Mouse (Mus musculus) stomach, postnatal 0 days (tissue): ENCODE results near the gene Ctbp2. TPM values are rescaled to one million over a fixed set of nuclear protein-coding genes. Genes with fewer than 3 reads are reported as not detected.

ENCODE experiments used
- ATAC-seq: fragments of 200-750 bp; cut with Nextera tagmentation; 2 replicates; pipeline ENCODE4 v1.8.0; 2017; ENCODE audit not compliant: low FRiP score, low TSS enrichment
- DNase-seq: peaks from one replicate; pipeline ENCODE4 v3.0.0-alpha.2; 2016; ENCODE audit warnings: low spot score
- H3K27ac ChIP-seq: fragments of 300-500 bp; sonication (generic); replicated peaks from 2 replicates; pipeline ENCODE4 v1.5.1; 2014; ENCODE audit warnings: mild to moderate bottlenecking, control low read depth
- H3K27me3 ChIP-seq: fragments of 300-500 bp; sonication (generic); 2 replicates; pipeline ENCODE4 v1.6.1; 2014; ENCODE audit warnings: low read length; ENCODE audit not compliant: control insufficient read depth, insufficient read depth
- H3K36me3 ChIP-seq: fragments of 300-500 bp; sonication (generic); 2 replicates; pipeline ENCODE4 v1.6.1; 2014; ENCODE audit warnings: low read length, mixed read lengths; ENCODE audit not compliant: control insufficient read depth, insufficient read depth
- H3K4me1 ChIP-seq: fragments of 300-500 bp; sonication (generic); replicated peaks from 2 replicates; pipeline ENCODE4 v1.6.1; 2014; ENCODE audit warnings: antibody characterized with exemption; ENCODE audit not compliant: control insufficient read depth, insufficient read depth
- H3K4me2 ChIP-seq: fragments of 300-500 bp; sonication (generic); replicated peaks from 2 replicates; pipeline ENCODE4 v1.6.1; 2014; ENCODE audit warnings: low read depth, mild to moderate bottlenecking, control low read depth, moderate library complexity
- H3K4me3 ChIP-seq: fragments of 300-500 bp; sonication (generic); 2 replicates; pipeline ENCODE4 v1.5.1; 2014; ENCODE audit warnings: low read depth, low read length, control low read depth
- H3K9ac ChIP-seq: fragments of 300-500 bp; sonication (generic); 2 replicates; pipeline ENCODE4 v1.6.1; 2014; ENCODE audit warnings: mild to moderate bottlenecking, low read length, control low read depth, mixed read lengths
- H3K9me3 ChIP-seq: fragments of 300-500 bp; sonication (generic); 2 replicates; pipeline ENCODE4 v1.6.1; 2016; ENCODE audit warnings: low read length; ENCODE audit not compliant: control insufficient read depth
- CTCF ChIP-seq: IDR thresholded peaks from 2 replicates; pipeline ENCODE4 v1.5.1; 2016; ENCODE audit warnings: antibody characterized with exemption, low read depth, mild to moderate bottlenecking, moderate library complexity
- EP300 ChIP-seq: optimal IDR thresholded peaks from 2 replicates; pipeline ENCODE3; 2016; ENCODE audit warnings: antibody characterized with exemption
- WGBS: fragments of 180-500 bp; shearing (Covaris S2); extraction: QIAGEN DNeasy Blood & Tissue Kit; methylation state at CpG from one replicate; pipeline ENCODE4 v1.1.7; 2014; 5-methylcytosine and 5-hydroxymethylcytosine counted together
- polyA plus RNA-seq: library from polyadenylated mRNA; unstranded; fragments of >200 nt; fragmentation: Nextera tagmentation; extraction: Ambion mirVana; gene quantifications from 2 replicates; pipeline ENCODE4 v1.2.1, GENCODE M21; 2015

Ctbp2 gene
- polyA plus RNA-seq, 1 experiment from 2014 or later: 48.6 TPM

DNA sequence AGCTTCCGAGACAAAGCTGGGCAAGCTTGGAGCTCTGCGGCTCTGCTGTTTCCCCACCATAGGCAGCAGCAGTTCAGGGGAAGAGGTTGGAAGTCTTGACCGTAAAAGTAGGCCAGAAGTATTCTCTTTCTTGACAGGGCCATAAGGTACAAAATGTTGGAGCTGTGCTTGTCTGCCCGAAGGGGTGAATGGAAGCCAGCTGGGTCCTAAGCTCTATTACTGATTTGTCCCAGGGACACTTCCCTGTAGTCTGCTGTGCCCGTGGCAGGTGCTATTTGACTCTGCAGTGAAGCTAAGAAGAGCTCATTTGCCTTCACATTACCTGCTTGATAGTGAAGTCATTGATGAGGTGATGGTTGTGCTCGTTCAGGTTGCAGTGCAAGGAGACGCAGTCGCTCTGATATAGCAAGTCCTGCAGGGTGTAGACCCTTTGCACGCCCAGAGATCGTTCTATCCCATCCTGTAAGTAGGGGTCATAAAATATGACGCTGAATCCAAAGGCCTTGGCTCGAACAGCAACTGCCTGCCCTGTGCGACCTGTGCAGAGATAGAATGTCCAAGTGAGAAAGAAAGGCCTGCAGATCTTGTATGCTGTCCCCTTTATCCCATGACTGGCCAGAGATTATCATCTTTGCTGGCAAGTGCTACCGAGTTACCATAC lies 132.8 kb downstream of the Ctbp2 start:
- TF ChIP-seq CTCF (no peak), EP300 (no peak)
- Histone ChIP-seq H3K27me3 (no peaks in the 10 kb centered on the region), H3K4me1 (no peaks in the 10 kb centered on the region), H3K27ac (no peak overlapping the region), H3K36me3 (peaks cover 42% of the 10 kb centered on the region), H3K9ac (no peak overlapping the region), H3K4me3 (no peak overlapping the region), H3K4me2 (no peak overlapping the region), H3K9me3 (no peaks in the 10 kb centered on the region)
- no peak for ATAC-seq
- WGBS: 90% methylated on average over 14 of the region's 14 CpGs
- no peak for DNase-seq

GRCm38 (mm10) chr7:132989839-132990238 lies 134.3 kb downstream of the Ctbp2 start:
- Histone ChIP-seq H3K36me3 (peaks cover 30% of the 10 kb centered on the region), H3K4me2 (no peak overlapping the region), H3K4me1 (no peaks in the 10 kb centered on the region), H3K9me3 (no peaks in the 10 kb centered on the region), H3K27ac (no peak overlapping the region), H3K4me3 (no peak overlapping the region), H3K9ac (no peak overlapping the region), H3K27me3 (no peaks in the 10 kb centered on the region)
- TF ChIP-seq CTCF (peak; percentile 21; the same call in 1 of the 2 replicates), EP300 (no peak)
- 76% methylated on average over 5 of the region's 5 CpGs for WGBS
- ATAC-seq (no peak), DNase-seq (no peak)

DNA sequence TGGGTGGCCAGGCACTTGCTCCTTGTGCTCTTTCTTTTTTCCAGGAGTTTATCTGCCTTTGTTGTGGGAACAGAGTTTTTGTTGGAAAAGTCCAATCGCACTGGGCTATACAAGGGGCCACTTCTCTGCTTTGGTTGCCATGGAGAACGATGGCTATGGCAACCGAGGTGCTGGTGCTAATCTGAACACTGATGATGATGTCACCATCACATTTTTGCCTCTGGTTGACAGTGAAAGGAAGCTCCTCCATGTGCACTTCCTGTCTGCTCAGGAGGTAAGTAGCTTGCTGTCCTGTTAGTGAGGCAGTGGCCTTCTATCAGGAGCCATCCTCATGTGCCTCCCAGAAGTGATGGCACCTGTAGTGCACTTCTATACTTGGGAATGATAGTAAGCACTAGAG lies 141.5 kb downstream of the Ctbp2 start:
- WGBS: 75% methylated on average over 3 of the region's 3 CpGs
- H3K9ac ChIP-seq: no peak overlapping the region
- no peak for ATAC-seq
- no peak overlapping the region for H3K27ac ChIP-seq
- TF ChIP-seq EP300 (no peak), CTCF (no peak)
- H3K4me3 ChIP-seq: no peak overlapping the region
- H3K4me2 ChIP-seq: no peak overlapping the region
- H3K27me3 ChIP-seq: no peaks in the 10 kb centered on the region
- DNase-seq: no peak
- H3K36me3 ChIP-seq: peaks cover 9% of the 10 kb centered on the region; the same call in 1 of the 2 replicates
- no peaks in the 10 kb centered on the region for H3K4me1 ChIP-seq
- H3K9me3 ChIP-seq: no peaks in the 10 kb centered on the region

DNA sequence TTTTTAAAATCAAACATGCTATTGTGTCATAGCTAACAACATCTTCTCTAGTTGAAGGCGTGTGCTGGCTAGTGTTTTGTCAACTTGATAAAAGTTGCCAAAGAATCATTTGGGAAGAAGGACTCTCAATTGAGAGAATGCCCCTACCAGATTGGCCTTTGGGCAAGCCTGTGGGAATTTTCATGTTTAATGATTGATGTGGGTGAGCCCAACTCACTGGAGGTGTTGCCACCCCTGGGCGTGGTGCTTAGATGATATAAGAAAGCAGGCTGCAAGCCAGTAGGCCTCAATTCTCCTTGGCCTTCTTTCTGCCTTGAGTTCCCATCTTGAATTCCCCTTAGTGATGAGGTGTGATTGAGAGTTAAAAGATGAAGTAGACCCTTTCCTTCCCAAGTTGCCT lies 146.2 kb downstream of the Ctbp2 start:
- no peak for TF ChIP-seq CTCF
- no peak for TF ChIP-seq EP300
- no peak for ATAC-seq
- WGBS: 89% methylated on average over 2 of the region's 2 CpGs
- H3K9ac ChIP-seq: no peak overlapping the region
- no peak overlapping the region for H3K27ac ChIP-seq
- H3K36me3 ChIP-seq: 0 out of 2 replicates have a peak, but pooled peaks cover 6% of the 10 kb centered on the region
- H3K4me1 ChIP-seq: no peaks in the 10 kb centered on the region
- DNase-seq: no peak
- H3K27me3 ChIP-seq: no peaks in the 10 kb centered on the region
- H3K4me2 ChIP-seq: no peak overlapping the region
- no peaks in the 10 kb centered on the region for H3K9me3 ChIP-seq
- H3K4me3 ChIP-seq: no peak overlapping the region

- H3K4me1 ChIP-seq: no peaks in the 10 kb centered on the region
- no peaks in the 10 kb centered on the region for H3K27me3 ChIP-seq
- 85% methylated on average over 2 of the region's 2 CpGs for WGBS
- DNase-seq (no peak), ATAC-seq (no peak)
- H3K36me3 ChIP-seq: 0 out of 2 replicates have a peak, but pooled peaks cover 2% of the 10 kb centered on the region
- TF ChIP-seq CTCF (no peak), EP300 (no peak)
- no peak overlapping the region for H3K4me2 ChIP-seq
- H3K27ac ChIP-seq: no peak overlapping the region
- H3K9me3 ChIP-seq: no peaks in the 10 kb centered on the region
- H3K9ac ChIP-seq: no peak overlapping the region
- no peak overlapping the region for H3K4me3 ChIP-seq
Observed at GRCm38 (mm10) chr7:132976079-132976478, 148.1 kb downstream of the Ctbp2 start.

- Histone ChIP-seq H3K9ac (no peak overlapping the region), H3K4me1 (no peaks in the 10 kb centered on the region), H3K36me3 (0 out of 2 replicates have a peak, but pooled peaks cover 2% of the 10 kb centered on the region), H3K4me3 (no peak overlapping the region), H3K27me3 (no peaks in the 10 kb centered on the region), H3K27ac (no peak overlapping the region), H3K9me3 (no peaks in the 10 kb centered on the region), H3K4me2 (no peak overlapping the region)
- TF ChIP-seq CTCF: peak; percentile 35
- TF ChIP-seq EP300: no peak
- DNase-seq (no peak), ATAC-seq (no peak)
- WGBS: 89% methylated on average over 2 of the region's 2 CpGs
Observed at GRCm38 (mm10) chr7:132972079-132972478, 152.1 kb downstream of the Ctbp2 start.
